Mouse (Mus musculus) lung, postnatal 0 days (tissue): Measurements from ENCODE around the gene Mast1. TPM values are rescaled to one million over a fixed set of nuclear protein-coding genes. Genes with fewer than 3 reads are reported as not detected.

ENCODE experiments used
- ATAC-seq: fragments of 200-750 bp; cut with Nextera tagmentation; 2 replicates; pipeline ENCODE4 v1.8.0; 2017; ENCODE audit warnings: moderate library complexity
- DNase-seq: peaks from one replicate; pipeline ENCODE4 v3.0.0-alpha.2; 2016; ENCODE audit warnings: low spot score
- H3K27ac ChIP-seq: fragments of 300-500 bp; sonication (generic); 2 replicates; pipeline ENCODE4 v1.5.1; 2014; ENCODE audit warnings: antibody characterized with exemption, mild to moderate bottlenecking, low read length, mixed read lengths
- H3K27me3 ChIP-seq: fragments of 300-500 bp; sonication (generic); replicated peaks from 2 replicates; pipeline ENCODE4 v1.6.1; 2014; ENCODE audit warnings: low read length, mixed read lengths; ENCODE audit not compliant: insufficient read depth
- H3K36me3 ChIP-seq: fragments of 300-500 bp; sonication (generic); 2 replicates; pipeline ENCODE4 v1.6.1; 2014; ENCODE audit warnings: low read length, mixed read lengths; ENCODE audit not compliant: insufficient read depth
- H3K4me1 ChIP-seq: fragments of 300-500 bp; sonication (generic); 2 replicates; pipeline ENCODE4 v1.6.1; 2014; ENCODE audit warnings: antibody characterized with exemption, low read depth, low read length, mixed read lengths; ENCODE audit not compliant: insufficient read depth
- H3K4me2 ChIP-seq: fragments of 300-500 bp; sonication (generic); replicated peaks from 2 replicates; pipeline ENCODE4 v1.6.1; 2014; ENCODE audit warnings: low read depth, mild to moderate bottlenecking, low read length, moderate library complexity, mixed read lengths
- H3K4me3 ChIP-seq: fragments of 300-500 bp; sonication (generic); 2 replicates; pipeline ENCODE4 v1.5.1; 2014; ENCODE audit warnings: low read depth, low read length
- H3K9ac ChIP-seq: fragments of 300-500 bp; sonication (generic); replicated peaks from 2 replicates; pipeline ENCODE4 v1.6.1; 2014; ENCODE audit warnings: low read depth, mild to moderate bottlenecking
- H3K9me3 ChIP-seq: fragments of 300-500 bp; sonication (generic); 2 replicates; pipeline ENCODE4 v1.6.1; 2016; ENCODE audit warnings: low read length, mixed read lengths
- CTCF ChIP-seq: IDR thresholded peaks from 2 replicates; pipeline ENCODE4 v1.5.1; 2016; ENCODE audit warnings: antibody characterized with exemption, mild to moderate bottlenecking
- EP300 ChIP-seq: IDR thresholded peaks from 2 replicates; pipeline ENCODE4 v1.6.1; 2016; ENCODE audit warnings: antibody characterized with exemption, mild to moderate bottlenecking, control low read depth
- WGBS: fragments of 180-500 bp; shearing (Covaris S2); extraction: QIAGEN DNeasy Blood & Tissue Kit; methylation state at CpG from one replicate; pipeline ENCODE4 v1.1.7; 2014; 5-methylcytosine and 5-hydroxymethylcytosine counted together
- polyA plus RNA-seq: library from polyadenylated mRNA; unstranded; fragments of >200 nt; fragmentation: Nextera tagmentation; extraction: Ambion mirVana; gene quantifications from 2 replicates; pipeline ENCODE4 v1.2.1, GENCODE M21; 2015

The Mast1 gene
- polyA plus RNA-seq, 1 experiment from 2014 or later: 0.32 TPM

DNA sequence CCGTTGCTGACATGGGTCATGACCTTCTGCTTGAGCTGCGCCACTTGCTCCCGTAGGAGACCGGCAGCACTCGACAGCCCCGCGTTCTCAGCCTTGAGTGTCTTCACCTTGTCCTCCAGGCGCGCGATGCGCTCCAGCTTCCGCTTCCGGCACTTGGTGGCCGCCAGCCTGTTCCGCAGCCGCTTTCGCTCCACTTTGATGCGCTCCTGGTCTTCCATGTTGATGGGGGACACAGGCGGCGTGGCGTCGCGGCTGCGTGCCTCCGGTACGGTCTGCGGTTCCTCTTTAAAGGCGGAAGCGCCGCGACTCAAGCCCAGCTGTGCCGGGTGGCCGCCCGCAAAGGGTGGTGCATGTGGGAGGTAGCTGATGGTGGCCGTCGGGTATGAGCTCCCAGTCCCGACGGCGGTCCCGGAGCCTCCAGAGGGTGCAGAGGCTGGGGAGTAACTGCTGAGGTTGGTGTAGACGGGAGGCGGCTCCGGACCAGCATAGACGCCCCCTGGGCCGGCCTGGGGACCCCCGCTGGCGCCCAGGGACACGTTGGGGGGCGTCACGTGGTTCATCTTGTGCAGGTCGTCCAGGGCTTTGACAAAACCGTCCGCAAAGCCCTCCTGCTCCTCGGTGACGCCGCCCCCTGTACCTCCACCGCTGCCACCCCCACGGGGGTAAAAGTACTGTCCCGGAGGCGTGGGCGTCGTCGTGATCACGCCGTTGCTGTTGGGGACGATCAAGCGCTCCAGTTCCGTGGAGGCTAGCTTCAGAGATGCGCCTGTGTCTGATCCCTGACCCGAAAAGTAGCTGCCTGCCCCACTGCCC is 40.5 kb upstream of the Mast1 start:
- Histone ChIP-seq H3K4me3 (peak overlapping the region; percentile 93), H3K27me3 (no peaks in the 10 kb centered on the region), H3K9ac (peak overlapping the region; percentile 96), H3K27ac (peak overlapping the region; percentile 99), H3K4me2 (peak overlapping the region; percentile 89), H3K4me1 (peaks cover 33% of the 10 kb centered on the region), H3K36me3 (no peaks in the 10 kb centered on the region), H3K9me3 (no peaks in the 10 kb centered on the region)
- DNase-seq (peak; percentile 86), ATAC-seq (no peak)
- under 1% methylated on average over 63 of the region's 70 CpGs for WGBS
- TF ChIP-seq EP300 (no peak), CTCF (no peak)

DNA sequence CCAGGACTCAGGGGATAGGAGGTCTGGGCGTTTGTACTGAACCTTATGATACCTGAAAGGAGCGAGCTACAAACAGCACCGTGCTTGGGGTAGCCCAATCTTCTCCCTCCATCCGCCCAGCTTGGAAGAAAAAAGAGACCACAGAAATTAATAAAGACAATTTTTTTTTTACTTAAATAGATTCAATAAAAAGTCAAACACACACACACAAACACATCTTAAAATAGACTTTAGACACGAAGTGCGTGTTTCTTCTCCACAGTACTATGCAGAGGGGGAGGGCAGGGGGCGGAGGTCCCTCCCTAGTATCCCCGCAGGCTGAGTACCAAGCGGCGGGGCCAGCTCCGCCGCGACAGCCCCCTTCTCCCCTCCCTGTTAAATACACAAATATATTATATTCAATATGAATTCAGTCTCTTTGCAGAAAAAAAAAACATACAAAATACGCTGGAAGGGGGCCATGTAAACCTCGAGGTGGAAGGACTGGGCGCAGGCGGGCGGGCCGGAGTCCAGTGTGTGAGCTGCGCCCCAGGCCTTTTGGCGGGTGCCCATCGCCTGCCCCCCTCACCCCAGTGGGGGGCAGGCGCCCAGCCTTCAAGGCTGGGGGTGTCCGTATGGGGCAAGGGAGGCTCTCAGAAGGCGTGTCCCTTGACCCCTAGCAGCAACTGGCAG is 39.7 kb upstream of the Mast1 start:
- Histone ChIP-seq H3K9me3 (no peaks in the 10 kb centered on the region), H3K27me3 (no peaks in the 10 kb centered on the region), H3K4me2 (peak overlapping the region; percentile 89), H3K27ac (peak overlapping the region; percentile 99), H3K4me1 (peaks cover 26% of the 10 kb centered on the region), H3K4me3 (peak overlapping the region; percentile 93), H3K9ac (peak overlapping the region; percentile 96), H3K36me3 (peaks cover under 1% of the 10 kb centered on the region; the same call in 1 of the 2 replicates)
- DNase-seq: no peak
- 2% methylated on average over 25 of the region's 25 CpGs for WGBS
- TF ChIP-seq CTCF (no peak; the same call in 1 of the 2 replicates), EP300 (no peak)
- ATAC-seq: no peak

DNA sequence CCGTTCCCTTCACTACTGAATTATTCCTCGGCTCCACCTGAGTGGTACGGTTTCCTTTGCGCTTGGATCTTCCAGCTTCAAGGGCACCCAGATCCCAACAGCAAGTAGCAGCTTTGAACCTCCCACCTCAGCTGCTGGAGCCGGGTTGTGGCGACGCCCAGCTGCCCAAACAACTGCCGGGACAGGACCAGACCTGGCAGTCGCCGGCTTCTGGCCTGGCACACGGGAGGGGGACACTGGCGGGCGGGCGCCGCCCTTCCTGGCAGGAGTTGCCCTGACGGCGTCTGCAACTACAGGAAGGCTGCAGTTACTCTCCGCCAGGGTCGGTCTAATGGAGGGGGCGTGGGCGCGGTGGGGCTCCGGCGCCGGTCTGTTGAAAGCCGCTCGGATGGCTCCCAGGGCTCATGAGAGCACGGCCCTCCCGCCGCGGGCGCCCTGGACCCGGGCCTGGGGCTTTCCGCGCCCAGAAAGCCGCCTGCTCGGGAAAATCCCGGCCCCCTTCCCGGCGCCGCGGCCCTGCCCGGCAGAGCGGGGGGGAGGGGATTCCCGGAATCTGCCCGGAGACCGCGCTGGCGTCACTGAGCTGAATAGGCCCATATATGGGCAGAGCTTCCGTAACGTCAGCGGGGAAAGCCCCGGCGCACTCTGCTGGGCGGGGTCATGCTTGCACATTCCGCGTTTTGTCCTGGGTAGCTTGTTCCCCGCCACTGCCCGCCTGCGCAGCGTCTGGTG is 39.0 kb upstream of the Mast1 start:
- H3K4me2 ChIP-seq: peak overlapping the region; percentile 89
- TF ChIP-seq CTCF (peak; percentile 17; the same call in 1 of the 2 replicates), EP300 (peak; percentile 62)
- H3K4me1 ChIP-seq: peaks cover 19% of the 10 kb centered on the region
- H3K27me3 ChIP-seq: no peaks in the 10 kb centered on the region
- H3K27ac ChIP-seq: peak overlapping the region; percentile 99
- peak overlapping the region; percentile 96 for H3K9ac ChIP-seq
- WGBS: under 1% methylated on average over 53 of the region's 61 CpGs
- ATAC-seq (peak; percentile 69), DNase-seq (peak; percentile 98)
- no peaks in the 10 kb centered on the region for H3K9me3 ChIP-seq
- peaks cover 3% of the 10 kb centered on the region; the same call in 1 of the 2 replicates for H3K36me3 ChIP-seq
- peak overlapping the region; percentile 93 for H3K4me3 ChIP-seq

DNA sequence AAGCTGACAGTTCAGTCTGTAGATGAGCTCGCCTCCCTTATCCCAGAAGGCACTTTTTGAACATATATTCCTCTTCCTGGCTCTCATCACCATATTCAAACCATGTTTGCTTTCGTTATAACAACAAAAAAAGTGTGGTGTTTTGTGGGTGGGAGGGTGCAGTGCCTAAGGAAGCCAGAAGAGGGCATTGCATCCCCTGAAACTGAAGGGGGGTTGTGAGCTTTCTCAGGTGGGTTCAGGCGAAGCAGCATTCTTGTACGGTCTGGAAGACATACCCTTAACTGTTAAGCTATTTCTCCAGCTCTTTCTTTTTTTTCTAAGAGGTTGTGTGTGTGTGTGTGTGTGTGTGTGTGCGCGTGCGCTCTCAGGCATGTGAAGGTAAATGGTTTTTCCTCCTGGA is 38.3 kb upstream of the Mast1 start:
- WGBS: 26% methylated on average over 7 of the region's 7 CpGs
- H3K4me3 ChIP-seq: peak overlapping the region; percentile 93
- peaks cover 3% of the 10 kb centered on the region; the same call in 1 of the 2 replicates for H3K36me3 ChIP-seq
- no peak; the same call in 1 of the 2 replicates for TF ChIP-seq EP300
- peak; percentile 94 for TF ChIP-seq CTCF
- ATAC-seq (no peak), DNase-seq (peak; percentile 86)
- no peaks in the 10 kb centered on the region for H3K9me3 ChIP-seq
- peak overlapping the region; percentile 89 for H3K4me2 ChIP-seq
- H3K9ac ChIP-seq: no peak overlapping the region
- H3K27me3 ChIP-seq: no peaks in the 10 kb centered on the region
- H3K4me1 ChIP-seq: peaks cover 16% of the 10 kb centered on the region; the same call in 1 of the 2 replicates
- peak overlapping the region; percentile 99 for H3K27ac ChIP-seq

DNA sequence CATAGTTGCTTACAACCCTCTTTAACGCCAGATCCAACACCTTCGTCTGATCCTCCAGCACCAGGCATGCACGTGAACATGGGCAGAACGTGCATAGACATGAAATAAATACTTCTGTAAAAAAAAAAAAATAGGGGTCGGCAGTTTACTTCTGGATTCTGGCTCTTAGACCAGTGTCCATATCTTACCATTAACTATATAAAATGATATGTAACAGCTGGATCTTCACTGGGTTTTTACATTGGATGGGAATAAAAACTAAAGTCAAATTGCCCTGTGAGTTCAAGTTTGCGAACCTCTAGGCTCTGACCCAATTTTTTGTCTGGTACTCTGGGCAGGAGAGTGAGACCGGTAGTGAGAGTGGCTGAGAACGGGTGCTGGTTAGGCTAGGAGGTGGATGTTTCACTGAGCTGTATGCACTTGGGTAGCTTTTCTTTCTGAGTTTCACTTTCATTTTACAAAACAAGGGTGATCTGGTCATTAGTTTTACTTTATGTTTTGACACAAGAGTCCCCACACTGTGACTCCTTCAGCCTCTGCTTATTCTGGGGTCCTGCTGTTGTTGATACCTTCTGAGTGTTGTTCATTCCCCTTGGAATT is 37.5 kb upstream of the Mast1 start:
- Histone ChIP-seq H3K4me1 (peaks cover 19% of the 10 kb centered on the region; the same call in 1 of the 2 replicates), H3K36me3 (peaks cover 3% of the 10 kb centered on the region; the same call in 1 of the 2 replicates), H3K9me3 (no peaks in the 10 kb centered on the region), H3K27ac (peak overlapping the region; percentile 99; the same call in 1 of the 2 replicates), H3K9ac (no peak overlapping the region), H3K4me2 (no peak overlapping the region), H3K4me3 (no peak overlapping the region), H3K27me3 (no peaks in the 10 kb centered on the region)
- WGBS: 74% methylated on average over 8 of the region's 8 CpGs
- TF ChIP-seq EP300: no peak
- TF ChIP-seq CTCF: no peak
- DNase-seq (no peak), ATAC-seq (no peak)
